Mouse (Mus musculus): ENCODE results near the gene Mcts2. TPM values are rescaled to one million over a fixed set of nuclear protein-coding genes. Genes with fewer than 3 reads are reported as not detected.
"Not testable (repeated sequence)": the region's sequence is repeated elsewhere in the genome, so short reads cannot be mapped to it uniquely, and the experiment has no call there.

The Mcts2 gene
- polyA plus RNA-seq, 1 experiment from 2014 or later: 36.6 TPM

- peaks cover 7% of the 10 kb centered on the region; the same call in 1 of the 2 replicates for H3K4me1 ChIP-seq (replicated peaks; ENCODE audit: insufficient read depth, low read length)
- H3K9ac ChIP-seq (ENCODE audit: low read depth, low read length): no peak overlapping the region
- H3K36me3 ChIP-seq (ENCODE audit: insufficient read depth, low read length): no peaks in the 10 kb centered on the region
- TF ChIP-seq CTCF (IDR thresholded peaks at IDR 0.05; ENCODE audit: low read depth): no peak
- H3K9me3 ChIP-seq (replicated peaks; ENCODE audit: low read length): no peaks in the 10 kb centered on the region
- H3K27ac ChIP-seq: no peak overlapping the region
- WGBS: 40% methylated on average over 14 of the region's 14 CpGs
- ATAC-seq (replicated peaks; ENCODE audit: low FRiP score, low read depth) (0 out of 2 replicates have a peak, but pooled peaks have one; percentile 17), DNase-seq (ENCODE audit: low spot score) (no peak)
- no peak overlapping the region for H3K4me2 ChIP-seq (ENCODE audit: low read length)
- H3K4me3 ChIP-seq (replicated peaks; ENCODE audit: low read depth, low read length): no peak overlapping the region
- no peaks in the 10 kb centered on the region for H3K27me3 ChIP-seq (ENCODE audit: insufficient read depth, low read length)
These were observed 32.7 kb upstream of the Mcts2 start for GRCm38 (mm10) chr2:152653874-152654715.

DNA sequence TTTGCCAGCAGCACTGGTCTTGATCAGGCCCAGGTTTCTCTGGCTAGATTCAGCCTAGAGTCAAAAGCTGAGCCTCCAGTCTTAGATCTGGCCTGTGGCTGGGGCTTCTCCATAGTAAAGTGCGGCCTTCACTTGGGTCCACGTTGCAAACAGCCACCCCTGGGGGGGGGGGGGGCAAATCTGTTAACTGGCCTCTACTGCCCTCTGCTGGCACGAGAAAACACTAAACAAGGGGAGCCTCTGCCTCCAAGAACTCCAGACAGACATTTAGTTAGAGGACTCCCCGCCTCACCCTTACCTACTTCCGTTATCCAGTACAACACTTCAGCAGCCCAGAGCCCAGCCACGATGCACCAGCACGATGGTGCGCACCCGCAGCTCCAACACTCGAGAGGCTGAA lies 29.4 kb upstream of the Mcts2 start:
- no peak overlapping the region for H3K4me3 ChIP-seq (replicated peaks; ENCODE audit: low read depth, low read length)
- peaks cover 7% of the 10 kb centered on the region; the same call in 1 of the 2 replicates for H3K4me1 ChIP-seq (replicated peaks; ENCODE audit: insufficient read depth, low read length)
- 63% methylated on average over 10 of the region's 10 CpGs for WGBS
- no peaks in the 10 kb centered on the region for H3K36me3 ChIP-seq (ENCODE audit: insufficient read depth, low read length)
- H3K9me3 ChIP-seq (replicated peaks; ENCODE audit: low read length): no peaks in the 10 kb centered on the region
- no peak overlapping the region for H3K27ac ChIP-seq
- H3K9ac ChIP-seq (ENCODE audit: low read depth, low read length): no peak overlapping the region
- ATAC-seq (replicated peaks; ENCODE audit: low FRiP score, low read depth): no peak
- TF ChIP-seq CTCF (IDR thresholded peaks at IDR 0.05; ENCODE audit: low read depth): peak; percentile 70
- H3K27me3 ChIP-seq (ENCODE audit: insufficient read depth, low read length): no peaks in the 10 kb centered on the region
- peak; percentile 52 for DNase-seq (ENCODE audit: low spot score)
- H3K4me2 ChIP-seq (ENCODE audit: low read length): no peak overlapping the region

GRCm38 (mm10) chr2:152661163-152661562 lies 25.7 kb upstream of the Mcts2 start:
- Histone ChIP-seq H3K36me3 (ENCODE audit: insufficient read depth, low read length) (no peaks in the 10 kb centered on the region), H3K9me3 (replicated peaks; ENCODE audit: low read length) (no peaks in the 10 kb centered on the region), H3K4me3 (replicated peaks; ENCODE audit: low read depth, low read length) (no peak overlapping the region), H3K27ac (no peak overlapping the region), H3K4me1 (replicated peaks; ENCODE audit: insufficient read depth, low read length) (no peaks in the 10 kb centered on the region), H3K27me3 (ENCODE audit: insufficient read depth, low read length) (no peaks in the 10 kb centered on the region), H3K4me2 (ENCODE audit: low read length) (no peak overlapping the region), H3K9ac (ENCODE audit: low read depth, low read length) (no peak overlapping the region)
- WGBS: 82% methylated on average over 6 of the region's 6 CpGs
- TF ChIP-seq CTCF (IDR thresholded peaks at IDR 0.05; ENCODE audit: low read depth): no peak
- ATAC-seq (replicated peaks; ENCODE audit: low FRiP score, low read depth) (no peak), DNase-seq (ENCODE audit: low spot score) (no peak)

DNA sequence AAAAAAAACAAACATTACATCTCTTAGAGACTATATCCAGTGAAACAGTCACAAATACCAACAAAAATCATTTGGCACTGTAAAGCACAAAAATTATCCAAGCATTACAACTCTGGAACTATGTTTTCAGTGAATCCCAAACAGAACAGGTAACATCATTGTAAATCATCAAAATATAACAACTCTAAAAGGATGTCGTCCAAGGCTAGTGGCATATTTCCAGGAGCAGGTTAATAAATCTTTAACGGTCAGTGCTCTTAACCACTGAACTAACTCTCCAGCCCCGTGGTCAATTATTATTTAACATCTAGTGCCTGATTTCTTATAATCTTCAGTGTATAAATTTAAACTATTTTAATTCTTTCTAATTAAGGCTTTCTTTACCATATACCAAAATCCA lies 20.6 kb upstream of the Mcts2 start:
- H3K27me3 ChIP-seq (ENCODE audit: insufficient read depth, low read length); DNase-seq (ENCODE audit: low spot score); H3K36me3 ChIP-seq (ENCODE audit: insufficient read depth, low read length); H3K4me3 ChIP-seq (replicated peaks; ENCODE audit: low read depth, low read length); ATAC-seq (replicated peaks; ENCODE audit: low FRiP score, low read depth); H3K27ac ChIP-seq; H3K4me1 ChIP-seq (replicated peaks; ENCODE audit: insufficient read depth, low read length); H3K9ac ChIP-seq (ENCODE audit: low read depth, low read length); H3K9me3 ChIP-seq (replicated peaks; ENCODE audit: low read length); H3K4me2 ChIP-seq (ENCODE audit: low read length): not testable (repeated sequence)
- WGBS: 26% methylated on average over 3 of the region's 3 CpGs

DNA sequence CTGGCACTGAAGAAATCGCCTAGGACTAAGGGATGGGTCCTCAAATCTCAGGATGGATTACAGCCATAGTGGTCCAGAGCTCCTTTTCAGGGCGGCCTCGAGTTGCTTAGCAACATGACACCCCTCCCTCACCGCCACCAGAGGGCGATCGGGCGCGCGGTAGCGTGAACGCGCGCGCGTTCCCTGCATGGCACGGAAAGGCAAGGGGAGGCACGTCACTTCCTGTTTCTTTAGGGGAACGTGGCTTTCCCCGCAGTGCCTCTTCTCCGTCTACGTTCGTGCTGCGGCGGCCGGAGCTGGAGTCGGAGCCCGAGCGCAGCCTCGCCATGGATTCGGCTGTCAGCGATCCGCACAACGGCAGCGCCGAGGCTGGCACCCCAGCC lies 17.6 kb upstream of the Mcts2 start, which contains the start of gene H13:
Gene H13 (plus strand): TSS at position 206 of the 383 bp plus-strand sequence.
- 0% methylated on average over 35 of the region's 35 CpGs for WGBS
- Histone ChIP-seq H3K4me3 (replicated peaks; ENCODE audit: low read depth, low read length) (peak within 1 kb of the TSS; percentile 72), H3K4me1 (replicated peaks; ENCODE audit: insufficient read depth, low read length) (peaks cover 25% of the 10 kb centered on the region), H3K27me3 (ENCODE audit: insufficient read depth, low read length) (no peaks in the 10 kb centered on the region), H3K36me3 (ENCODE audit: insufficient read depth, low read length) (peaks cover 5% of the 10 kb centered on the region; the same call in 1 of the 2 replicates), H3K4me2 (ENCODE audit: low read length) (peak within 1 kb of the TSS; percentile 86), H3K9ac (ENCODE audit: low read depth, low read length) (peak within 1 kb of the TSS; percentile 94), H3K9me3 (replicated peaks; ENCODE audit: low read length) (no peaks in the 10 kb centered on the region), H3K27ac (peak within 1 kb of the TSS; percentile 92)
- DNase-seq (ENCODE audit: low spot score) (peak; percentile 97), ATAC-seq (replicated peaks; ENCODE audit: low FRiP score, low read depth) (peak; percentile 73)
- peak; percentile 98 for TF ChIP-seq CTCF (IDR thresholded peaks at IDR 0.05; ENCODE audit: low read depth)

GRCm38 (mm10) chr2:152669639-152670484 lies 17.0 kb upstream of the Mcts2 start:
- WGBS: under 1% methylated on average over 46 of the region's 46 CpGs
- Histone ChIP-seq H3K36me3 (ENCODE audit: insufficient read depth, low read length) (peaks cover 5% of the 10 kb centered on the region; the same call in 1 of the 2 replicates), H3K4me2 (ENCODE audit: low read length) (peak overlapping the region; percentile 86), H3K27ac (peak overlapping the region; percentile 92), H3K27me3 (ENCODE audit: insufficient read depth, low read length) (no peaks in the 10 kb centered on the region), H3K9me3 (replicated peaks; ENCODE audit: low read length) (no peaks in the 10 kb centered on the region), H3K4me1 (replicated peaks; ENCODE audit: insufficient read depth, low read length) (peaks cover 25% of the 10 kb centered on the region), H3K4me3 (replicated peaks; ENCODE audit: low read depth, low read length) (peak overlapping the region; percentile 72), H3K9ac (ENCODE audit: low read depth, low read length) (peak overlapping the region; percentile 94)
- peak; percentile 71 for DNase-seq (ENCODE audit: low spot score)
- TF ChIP-seq CTCF (IDR thresholded peaks at IDR 0.05; ENCODE audit: low read depth): no peak
- peak; percentile 60 for ATAC-seq (replicated peaks; ENCODE audit: low FRiP score, low read depth)
